Mouse (Mus musculus): ENCODE data around the gene Stk10. TPM values are rescaled to one million over a fixed set of nuclear protein-coding genes. Genes with fewer than 3 reads are reported as not detected.
"Not testable (repeated sequence)": the region's sequence is repeated elsewhere in the genome, so short reads cannot be mapped to it uniquely, and the experiment has no call there.

Stk10 gene
- polyA plus RNA-seq, 1 experiment from 2014 or later = 3.5 TPM

GRCm38 (mm10) chr11:32605907-32606306, 72.8 kb downstream of the Stk10 start:
- Histone ChIP-seq H3K4me3 (ENCODE audit: low read length) (no peak overlapping the region), H3K9me3 (ENCODE audit: control insufficient read depth, low read length) (no peaks in the 10 kb centered on the region), H3K4me2 (replicated peaks; ENCODE audit: low read depth, low read length) (no peak overlapping the region), H3K27me3 (ENCODE audit: control insufficient read depth, insufficient read depth, low read length) (no peaks in the 10 kb centered on the region), H3K36me3 (ENCODE audit: control insufficient read depth, insufficient read depth, low read length) (no peaks in the 10 kb centered on the region), H3K27ac (ENCODE audit: low read depth, low read length) (no peak overlapping the region), H3K9ac (ENCODE audit: low read depth, low read length) (no peak overlapping the region), H3K4me1 (ENCODE audit: control insufficient read depth, insufficient read depth, low read length) (peaks cover 8% of the 10 kb centered on the region; the same call in 1 of the 2 replicates)
- 91% methylated on average over 3 of the region's 3 CpGs for WGBS
- ATAC-seq (ENCODE audit: low FRiP score, low TSS enrichment) = no peak

GRCm38 (mm10) chr11:32607319-32607718, 74.2 kb downstream of the Stk10 start:
- no peak for ATAC-seq (ENCODE audit: low FRiP score, low TSS enrichment)
- Histone ChIP-seq H3K9ac (ENCODE audit: low read depth, low read length) (no peak overlapping the region), H3K4me2 (replicated peaks; ENCODE audit: low read depth, low read length) (no peak overlapping the region), H3K4me3 (ENCODE audit: low read length) (no peak overlapping the region), H3K4me1 (ENCODE audit: control insufficient read depth, insufficient read depth, low read length) (peaks cover 5% of the 10 kb centered on the region; the same call in 1 of the 2 replicates), H3K9me3 (ENCODE audit: control insufficient read depth, low read length) (no peaks in the 10 kb centered on the region), H3K27ac (ENCODE audit: low read depth, low read length) (no peak overlapping the region), H3K36me3 (ENCODE audit: control insufficient read depth, insufficient read depth, low read length) (no peaks in the 10 kb centered on the region), H3K27me3 (ENCODE audit: control insufficient read depth, insufficient read depth, low read length) (no peaks in the 10 kb centered on the region)

GRCm38 (mm10) chr11:32610616-32611015, 77.5 kb downstream of the Stk10 start:
- no peak overlapping the region for H3K4me3 ChIP-seq (ENCODE audit: low read length)
- ATAC-seq (ENCODE audit: low FRiP score, low TSS enrichment) = no peak
- H3K9me3 ChIP-seq (ENCODE audit: control insufficient read depth, low read length) = no peaks in the 10 kb centered on the region
- no peak overlapping the region for H3K27ac ChIP-seq (ENCODE audit: low read depth, low read length)
- H3K9ac ChIP-seq (ENCODE audit: low read depth, low read length) = no peak overlapping the region
- no peaks in the 10 kb centered on the region for H3K27me3 ChIP-seq (ENCODE audit: control insufficient read depth, insufficient read depth, low read length)
- no peak overlapping the region for H3K4me2 ChIP-seq (replicated peaks; ENCODE audit: low read depth, low read length)
- peaks cover 3% of the 10 kb centered on the region; the same call in 1 of the 2 replicates for H3K36me3 ChIP-seq (ENCODE audit: control insufficient read depth, insufficient read depth, low read length)
- 88% methylated on average over 6 of the region's 6 CpGs for WGBS
- no peaks in the 10 kb centered on the region for H3K4me1 ChIP-seq (ENCODE audit: control insufficient read depth, insufficient read depth, low read length)

GRCm38 (mm10) chr11:32612304-32612703, 79.2 kb downstream of the Stk10 start:
- no peak overlapping the region for H3K27ac ChIP-seq (ENCODE audit: low read depth, low read length)
- peaks cover 3% of the 10 kb centered on the region; the same call in 1 of the 2 replicates for H3K36me3 ChIP-seq (ENCODE audit: control insufficient read depth, insufficient read depth, low read length)
- 80% methylated on average over 6 of the region's 6 CpGs for WGBS
- no peak overlapping the region for H3K9ac ChIP-seq (ENCODE audit: low read depth, low read length)
- no peaks in the 10 kb centered on the region for H3K4me1 ChIP-seq (ENCODE audit: control insufficient read depth, insufficient read depth, low read length)
- ATAC-seq (ENCODE audit: low FRiP score, low TSS enrichment) = no peak
- no peaks in the 10 kb centered on the region for H3K27me3 ChIP-seq (ENCODE audit: control insufficient read depth, insufficient read depth, low read length)
- no peak overlapping the region for H3K4me2 ChIP-seq (replicated peaks; ENCODE audit: low read depth, low read length)
- H3K9me3 ChIP-seq (ENCODE audit: control insufficient read depth, low read length) = no peaks in the 10 kb centered on the region
- H3K4me3 ChIP-seq (ENCODE audit: low read length) = no peak overlapping the region

GRCm38 (mm10) chr11:32614463-32614862, 81.4 kb downstream of the Stk10 start:
- Histone ChIP-seq H3K9me3 (ENCODE audit: control insufficient read depth, low read length) (no peaks in the 10 kb centered on the region), H3K4me2 (replicated peaks; ENCODE audit: low read depth, low read length) (no peak overlapping the region), H3K4me1 (ENCODE audit: control insufficient read depth, insufficient read depth, low read length) (peaks cover 6% of the 10 kb centered on the region; the same call in 1 of the 2 replicates), H3K27me3 (ENCODE audit: control insufficient read depth, insufficient read depth, low read length) (no peaks in the 10 kb centered on the region), H3K4me3 (ENCODE audit: low read length) (no peak overlapping the region), H3K36me3 (ENCODE audit: control insufficient read depth, insufficient read depth, low read length) (peaks cover 3% of the 10 kb centered on the region; the same call in 1 of the 2 replicates), H3K9ac (ENCODE audit: low read depth, low read length) (no peak overlapping the region), H3K27ac (ENCODE audit: low read depth, low read length) (no peak overlapping the region)
- ATAC-seq (ENCODE audit: low FRiP score, low TSS enrichment) = no peak
- 91% methylated on average over 29 of the region's 29 CpGs for WGBS

- Histone ChIP-seq H3K9me3 (ENCODE audit: control insufficient read depth, low read length) (no peaks in the 10 kb centered on the region), H3K27me3 (ENCODE audit: control insufficient read depth, insufficient read depth, low read length) (no peaks in the 10 kb centered on the region), H3K9ac (ENCODE audit: low read depth, low read length) (no peak overlapping the region), H3K4me2 (replicated peaks; ENCODE audit: low read depth, low read length) (no peak overlapping the region), H3K27ac (ENCODE audit: low read depth, low read length) (no peak overlapping the region), H3K36me3 (ENCODE audit: control insufficient read depth, insufficient read depth, low read length) (peaks cover 3% of the 10 kb centered on the region; the same call in 1 of the 2 replicates), H3K4me1 (ENCODE audit: control insufficient read depth, insufficient read depth, low read length) (peaks cover 7% of the 10 kb centered on the region; the same call in 1 of the 2 replicates), H3K4me3 (ENCODE audit: low read length) (no peak overlapping the region)
- WGBS = 19% methylated on average over 11 of the region's 11 CpGs
- ATAC-seq (ENCODE audit: low FRiP score, low TSS enrichment) = peak; percentile 29; the same call in 1 of the 2 replicates
Measured at GRCm38 (mm10) chr11:32615561-32615960, 82.5 kb downstream of the Stk10 start.

GRCm38 (mm10) chr11:32616091-32616490, 83.0 kb downstream of the Stk10 start:
- Histone ChIP-seq H3K9me3 (ENCODE audit: control insufficient read depth, low read length) (no peaks in the 10 kb centered on the region), H3K27me3 (ENCODE audit: control insufficient read depth, insufficient read depth, low read length) (no peaks in the 10 kb centered on the region), H3K36me3 (ENCODE audit: control insufficient read depth, insufficient read depth, low read length) (peaks cover 3% of the 10 kb centered on the region; the same call in 1 of the 2 replicates), H3K4me2 (replicated peaks; ENCODE audit: low read depth, low read length) (no peak overlapping the region), H3K27ac (ENCODE audit: low read depth, low read length) (no peak overlapping the region), H3K4me1 (ENCODE audit: control insufficient read depth, insufficient read depth, low read length) (peaks cover 7% of the 10 kb centered on the region; the same call in 1 of the 2 replicates), H3K4me3 (ENCODE audit: low read length) (no peak overlapping the region), H3K9ac (ENCODE audit: low read depth, low read length) (no peak overlapping the region)
- no peak for ATAC-seq (ENCODE audit: low FRiP score, low TSS enrichment)
- 68% methylated on average over 6 of the region's 6 CpGs for WGBS

- Histone ChIP-seq H3K4me1 (ENCODE audit: control insufficient read depth, insufficient read depth, low read length) (peaks cover 7% of the 10 kb centered on the region; the same call in 1 of the 2 replicates), H3K27ac (ENCODE audit: low read depth, low read length) (no peak overlapping the region), H3K9me3 (ENCODE audit: control insufficient read depth, low read length) (no peaks in the 10 kb centered on the region), H3K27me3 (ENCODE audit: control insufficient read depth, insufficient read depth, low read length) (no peaks in the 10 kb centered on the region), H3K4me2 (replicated peaks; ENCODE audit: low read depth, low read length) (no peak overlapping the region), H3K4me3 (ENCODE audit: low read length) (no peak overlapping the region), H3K9ac (ENCODE audit: low read depth, low read length) (no peak overlapping the region), H3K36me3 (ENCODE audit: control insufficient read depth, insufficient read depth, low read length) (peaks cover 3% of the 10 kb centered on the region; the same call in 1 of the 2 replicates)
- 95% methylated on average over 1 of the region's 1 CpGs for WGBS
- ATAC-seq (ENCODE audit: low FRiP score, low TSS enrichment) = no peak
Measured at GRCm38 (mm10) chr11:32618036-32618435, 84.9 kb downstream of the Stk10 start.

GRCm38 (mm10) chr11:32618641-32619040, 85.5 kb downstream of the Stk10 start:
- H3K27me3 ChIP-seq (ENCODE audit: control insufficient read depth, insufficient read depth, low read length); H3K9ac ChIP-seq (ENCODE audit: low read depth, low read length); ATAC-seq (ENCODE audit: low FRiP score, low TSS enrichment); H3K9me3 ChIP-seq (ENCODE audit: control insufficient read depth, low read length); H3K4me2 ChIP-seq (replicated peaks; ENCODE audit: low read depth, low read length); H3K36me3 ChIP-seq (ENCODE audit: control insufficient read depth, insufficient read depth, low read length); H3K4me1 ChIP-seq (ENCODE audit: control insufficient read depth, insufficient read depth, low read length); H3K27ac ChIP-seq (ENCODE audit: low read depth, low read length); H3K4me3 ChIP-seq (ENCODE audit: low read length): not testable (repeated sequence)
- WGBS = 80% methylated on average over 5 of the region's 5 CpGs
